Mouse (Mus musculus) ES-Bruce4 (cell line): ENCODE data around the gene Asb15.

Experiments
- CTCF ChIP-seq: IDR thresholded peaks from one replicate; pipeline ENCODE4 v1.8.1; 2011; ENCODE audit warnings: low read depth, low read length
- POLR2A ChIP-seq: IDR thresholded peaks from one replicate; pipeline ENCODE4 v1.8.1; 2011; ENCODE audit warnings: low read length; ENCODE audit not compliant: insufficient read depth

GRCm38 (mm10) chr6:24528064-24528243, at the start of gene Asb15:
- no peak for TF ChIP-seq CTCF
- no peak for TF ChIP-seq POLR2A
